Mouse (Mus musculus): ENCODE data around the gene Gigyf2.

GRCm38 (mm10) chr1:87406012-87406411 is 79.2 kb downstream of the Gigyf2 start:
- no peak for TF ChIP-seq CTCF (IDR thresholded peaks at IDR 0.05; ENCODE audit: low read depth, low read length)
- TF ChIP-seq POLR2AphosphoS5 (IDR thresholded peaks at IDR 0.05; ENCODE audit: insufficient replicate concordance, low read depth, low read length), result no peak
- no peak for TF ChIP-seq TAL1 (conservative IDR thresholded peaks at IDR 0.05; ENCODE audit: low read depth, low read length)
- TF ChIP-seq GATA1 (IDR thresholded peaks at IDR 0.05; ENCODE audit: borderline replicate concordance, low read length), result no peak
- no peak for TF ChIP-seq GATA2 (IDR thresholded peaks at IDR 0.05; ENCODE audit: borderline replicate concordance, low read depth, low read length)
